Mouse (Mus musculus) liver, postnatal 0 days (tissue): ENCODE results near the gene Cops7a.

ENCODE experiments used
- CTCF ChIP-seq: sonication (generic); IDR thresholded peaks from 2 replicates; pipeline ENCODE4 v1.5.1; 2016; ENCODE audit warnings: antibody characterized with exemption, low read depth
- EP300 ChIP-seq: IDR thresholded peaks from 2 replicates; pipeline ENCODE4 v1.6.1; 2016; ENCODE audit warnings: antibody characterized with exemption, low read depth, mild to moderate bottlenecking

- TF ChIP-seq CTCF (no peak), EP300 (no peak)
Observed at GRCm38 (mm10) chr6:124996551-124997501, 31.5 kb upstream of the Cops7a start, which contains the start of gene Pianp.
